Mouse (Mus musculus) stomach, postnatal 0 days (tissue): ENCODE results near the gene Sesn1. TPM values are rescaled to one million over a fixed set of nuclear protein-coding genes. Genes with fewer than 3 reads are reported as not detected.

Experiments used
- ATAC-seq: fragments of 200-750 bp; cut with Nextera tagmentation; 2 replicates; pipeline ENCODE4 v1.8.0; 2017; ENCODE audit not compliant: low FRiP score, low TSS enrichment
- DNase-seq: peaks from one replicate; pipeline ENCODE4 v3.0.0-alpha.2; 2016; ENCODE audit warnings: low spot score
- H3K27ac ChIP-seq: fragments of 300-500 bp; sonication (generic); replicated peaks from 2 replicates; pipeline ENCODE4 v1.5.1; 2014; ENCODE audit warnings: mild to moderate bottlenecking, control low read depth
- H3K27me3 ChIP-seq: fragments of 300-500 bp; sonication (generic); 2 replicates; pipeline ENCODE4 v1.6.1; 2014; ENCODE audit warnings: low read length; ENCODE audit not compliant: control insufficient read depth, insufficient read depth
- H3K36me3 ChIP-seq: fragments of 300-500 bp; sonication (generic); 2 replicates; pipeline ENCODE4 v1.6.1; 2014; ENCODE audit warnings: low read length, mixed read lengths; ENCODE audit not compliant: control insufficient read depth, insufficient read depth
- H3K4me1 ChIP-seq: fragments of 300-500 bp; sonication (generic); replicated peaks from 2 replicates; pipeline ENCODE4 v1.6.1; 2014; ENCODE audit warnings: antibody characterized with exemption; ENCODE audit not compliant: control insufficient read depth, insufficient read depth
- H3K4me2 ChIP-seq: fragments of 300-500 bp; sonication (generic); replicated peaks from 2 replicates; pipeline ENCODE4 v1.6.1; 2014; ENCODE audit warnings: low read depth, mild to moderate bottlenecking, control low read depth, moderate library complexity
- H3K4me3 ChIP-seq: fragments of 300-500 bp; sonication (generic); 2 replicates; pipeline ENCODE4 v1.5.1; 2014; ENCODE audit warnings: low read depth, low read length, control low read depth
- H3K9ac ChIP-seq: fragments of 300-500 bp; sonication (generic); 2 replicates; pipeline ENCODE4 v1.6.1; 2014; ENCODE audit warnings: mild to moderate bottlenecking, low read length, control low read depth, mixed read lengths
- H3K9me3 ChIP-seq: fragments of 300-500 bp; sonication (generic); 2 replicates; pipeline ENCODE4 v1.6.1; 2016; ENCODE audit warnings: low read length; ENCODE audit not compliant: control insufficient read depth
- CTCF ChIP-seq: IDR thresholded peaks from 2 replicates; pipeline ENCODE4 v1.5.1; 2016; ENCODE audit warnings: antibody characterized with exemption, low read depth, mild to moderate bottlenecking, moderate library complexity
- EP300 ChIP-seq: optimal IDR thresholded peaks from 2 replicates; pipeline ENCODE3; 2016; ENCODE audit warnings: antibody characterized with exemption
- WGBS: fragments of 180-500 bp; shearing (Covaris S2); extraction: QIAGEN DNeasy Blood & Tissue Kit; methylation state at CpG from one replicate; pipeline ENCODE4 v1.1.7; 2014; 5-methylcytosine and 5-hydroxymethylcytosine counted together
- polyA plus RNA-seq: library from polyadenylated mRNA; unstranded; fragments of >200 nt; fragmentation: Nextera tagmentation; extraction: Ambion mirVana; gene quantifications from 2 replicates; pipeline ENCODE4 v1.2.1, GENCODE M21; 2015

Sesn1 gene
- polyA plus RNA-seq, 1 experiment from 2014 or later: 20.1 TPM

DNA sequence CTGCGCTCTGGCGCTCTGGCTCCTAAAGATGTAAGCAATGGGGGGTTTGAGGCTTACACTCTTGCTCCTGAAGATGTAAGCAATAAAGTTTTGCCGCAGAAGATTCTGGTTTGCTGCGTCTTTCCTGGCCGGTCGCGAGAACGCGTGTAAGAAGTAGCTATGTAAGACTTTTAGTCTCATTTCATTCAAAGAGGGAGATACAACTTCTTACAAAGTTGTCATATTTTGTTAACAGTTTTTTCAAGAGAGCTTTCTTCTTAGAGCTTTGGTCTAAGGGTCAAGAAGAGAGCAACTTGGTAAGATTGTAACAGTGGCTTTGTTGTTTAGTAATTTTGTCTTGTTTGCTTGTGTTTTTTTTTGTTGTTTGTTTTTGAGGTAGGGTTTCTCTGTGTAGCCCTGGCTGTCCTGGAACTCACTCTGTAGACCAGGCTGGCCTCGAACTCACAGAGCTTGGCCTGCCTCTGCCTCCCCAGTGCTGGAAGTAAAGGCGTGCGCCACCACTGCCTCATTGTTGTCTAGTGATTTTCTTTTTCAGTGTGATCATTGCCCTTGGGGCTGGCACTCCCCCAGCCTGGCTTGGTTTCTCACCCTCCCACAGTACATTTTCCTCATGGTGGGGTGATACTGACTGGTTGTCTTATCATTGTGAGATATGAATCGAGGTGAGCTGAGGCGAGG lies 143.3 kb downstream of the Sesn1 start:
- no peaks in the 10 kb centered on the region for H3K4me1 ChIP-seq
- ATAC-seq (no peak), DNase-seq (no peak)
- WGBS: 84% methylated on average over 14 of the region's 14 CpGs
- no peak overlapping the region for H3K9ac ChIP-seq
- H3K36me3 ChIP-seq: no peaks in the 10 kb centered on the region
- TF ChIP-seq CTCF: no peak
- no peak overlapping the region for H3K27ac ChIP-seq
- no peaks in the 10 kb centered on the region for H3K9me3 ChIP-seq
- H3K4me2 ChIP-seq: no peak overlapping the region
- no peak overlapping the region for H3K4me3 ChIP-seq
- H3K27me3 ChIP-seq: no peaks in the 10 kb centered on the region

DNA sequence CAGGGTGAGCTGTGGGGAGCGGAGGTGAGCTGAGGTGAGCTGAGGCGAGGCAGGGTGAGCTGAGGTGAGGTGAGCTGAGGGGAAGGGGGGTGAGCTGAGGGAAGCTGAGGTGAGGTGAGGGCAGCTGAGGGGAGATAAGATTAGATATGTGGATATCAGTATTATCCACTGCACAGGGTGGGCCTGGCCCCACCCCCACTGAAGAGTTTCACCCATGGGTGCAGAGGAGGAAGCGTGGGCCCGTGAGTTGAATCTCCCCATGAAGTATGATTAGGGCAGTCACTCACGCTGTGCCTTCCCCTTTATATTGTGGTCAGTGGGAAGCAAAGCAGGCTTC lies 143.8 kb downstream of the Sesn1 start:
- no peak overlapping the region for H3K4me2 ChIP-seq
- no peak for DNase-seq
- H3K9ac ChIP-seq: no peak overlapping the region
- H3K9me3 ChIP-seq: no peaks in the 10 kb centered on the region
- H3K4me1 ChIP-seq: no peaks in the 10 kb centered on the region
- WGBS: 92% methylated on average over 5 of the region's 5 CpGs
- H3K27ac ChIP-seq: no peak overlapping the region
- no peak for TF ChIP-seq CTCF
- TF ChIP-seq EP300: no peak
- H3K27me3 ChIP-seq: no peaks in the 10 kb centered on the region
- no peak for ATAC-seq
- no peak overlapping the region for H3K4me3 ChIP-seq
- H3K36me3 ChIP-seq: no peaks in the 10 kb centered on the region

DNA sequence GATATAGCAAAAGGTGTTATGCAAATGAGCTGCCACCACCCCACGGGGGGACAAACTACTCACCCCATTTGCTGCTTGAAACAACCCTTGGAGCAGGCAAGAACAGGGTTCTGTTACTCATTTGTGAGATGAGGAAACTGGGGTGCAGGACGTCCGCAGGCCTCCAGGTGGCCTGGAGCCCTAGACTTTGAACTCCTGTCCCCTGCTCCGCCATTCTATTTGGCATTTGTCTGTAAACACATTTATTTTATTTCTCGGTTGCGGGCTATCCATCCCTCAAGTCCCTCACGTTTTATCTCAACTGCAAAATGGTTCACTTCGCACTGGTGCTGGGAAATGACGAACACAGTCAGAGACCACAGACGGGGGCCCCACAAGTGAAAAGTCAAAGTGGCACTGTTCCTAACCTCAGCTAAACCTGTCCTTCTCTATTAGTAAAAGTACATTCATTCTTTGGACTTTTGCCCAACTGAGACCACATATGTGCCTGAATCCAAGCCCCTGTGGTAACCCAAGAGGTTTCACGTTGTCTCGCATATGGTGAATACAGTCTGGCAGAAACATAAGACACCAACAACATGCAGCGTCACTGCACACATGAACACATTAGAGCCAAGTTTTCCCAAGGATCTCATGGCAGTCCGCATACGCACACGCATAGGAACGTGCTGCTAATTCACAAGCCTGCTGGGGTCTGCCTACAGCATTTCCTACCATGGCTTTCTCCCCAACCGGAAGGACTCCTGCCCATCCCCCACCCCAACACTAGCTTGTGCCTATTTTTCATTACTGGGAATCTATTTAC lies 147.9 kb downstream of the Sesn1 start:
- no peaks in the 10 kb centered on the region for H3K4me1 ChIP-seq
- no peaks in the 10 kb centered on the region for H3K36me3 ChIP-seq
- no peak for DNase-seq
- no peak overlapping the region for H3K4me3 ChIP-seq
- no peak overlapping the region for H3K9ac ChIP-seq
- TF ChIP-seq CTCF (no peak), EP300 (no peak)
- H3K9me3 ChIP-seq: no peaks in the 10 kb centered on the region
- ATAC-seq: no peak
- WGBS: 86% methylated on average over 18 of the region's 18 CpGs
- H3K27me3 ChIP-seq: no peaks in the 10 kb centered on the region
- H3K27ac ChIP-seq: no peak overlapping the region
- H3K4me2 ChIP-seq: no peak overlapping the region

Other genes with a start within 250 kb of the Sesn1 start
- 0.69 TPM in 2 replicates for gene Ccdc162, start 93.3 kb upstream of the Sesn1 start, polyA plus RNA-seq
- gene Cep57l1, start 64 bp upstream of the Sesn1 start, polyA plus RNA-seq: 5.3 and 6.0 TPM in 2 replicates
- 1.5 and 1.8 TPM in 2 replicates for gene Armc2, start 208.5 kb downstream of the Sesn1 start, polyA plus RNA-seq